Mouse (Mus musculus): Measurements from ENCODE around the gene Rexo5. TPM values are rescaled to one million over a fixed set of nuclear protein-coding genes. Genes with fewer than 3 reads are reported as not detected.
A peak's percentile ranks its signal among the peaks of the same experiment; 100 is the strongest.

Rexo5 gene
- polyA plus RNA-seq, 2 experiments = 6.8 to 14.6 TPM

DNA sequence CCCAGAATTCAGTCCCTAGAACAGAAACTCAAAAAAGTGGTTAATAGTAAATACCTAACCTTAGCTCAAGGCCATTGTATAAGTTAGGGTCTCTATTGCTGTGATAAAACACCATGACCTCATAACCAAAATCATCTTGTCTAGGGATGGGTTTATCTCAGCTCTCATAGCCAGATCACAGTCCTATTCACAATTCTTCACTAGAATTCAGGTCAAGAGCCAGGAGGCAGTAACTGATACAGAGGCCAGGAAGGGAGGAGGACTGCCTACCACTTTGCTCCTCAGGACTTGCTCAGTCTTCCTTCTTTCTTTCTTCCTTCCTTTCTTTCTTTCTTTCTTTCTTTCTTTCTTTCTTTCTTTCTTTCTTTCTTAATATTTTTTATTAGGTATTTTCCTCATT is 1.5 kb downstream of the Rexo5 start:
- H3K27ac ChIP-seq = no peak overlapping the region
- H3K4me2 ChIP-seq (ENCODE audit: low read depth) = peak overlapping the region; percentile 90
- peaks cover 0 to 8% of the 10 kb centered on the region in 2 experiments; a peak in 2 of 4 replicates for H3K4me1 ChIP-seq (replicated peaks; ENCODE audit: control insufficient read depth in 2 of 2, insufficient read depth in 2 of 2, low read length in 1 of 2)
- TF ChIP-seq CTCF (IDR thresholded peaks at IDR 0.05; ENCODE audit: low read depth) (no peak), EP300 (IDR thresholded peaks at IDR 0.05; ENCODE audit: low read depth) (0 out of 2 replicates have a peak, but pooled peaks have one; percentile 15)
- DNase-seq (ENCODE audit: low read depth in 3 of 3, low spot score in 3 of 3) (peak; percentile 24 to 44 (median 39)), ATAC-seq (ENCODE audit: insufficient read depth) (peak; percentile 39; the same call in 1 of the 2 replicates)
- H3K36me3 ChIP-seq (replicated peaks; ENCODE audit: control insufficient read depth, insufficient read depth, low read depth) = peaks cover 5% of the 10 kb centered on the region
- H3K4me3 ChIP-seq (ENCODE audit: insufficient read depth in 1 of 2, low read depth in 2 of 2, low read length in 2 of 2) = peak overlapping the region; percentile 40 to 98; a peak in 2 of 4 replicates
- H3K9me3 ChIP-seq (ENCODE audit: control insufficient read depth, low read length) = no peaks in the 10 kb centered on the region
- no peak overlapping the region; the same call in 1 of the 2 replicates for H3K9ac ChIP-seq (replicated peaks)
- no peaks in the 10 kb centered on the region for H3K27me3 ChIP-seq (ENCODE audit: control insufficient read depth, insufficient read depth, low read length)

DNA sequence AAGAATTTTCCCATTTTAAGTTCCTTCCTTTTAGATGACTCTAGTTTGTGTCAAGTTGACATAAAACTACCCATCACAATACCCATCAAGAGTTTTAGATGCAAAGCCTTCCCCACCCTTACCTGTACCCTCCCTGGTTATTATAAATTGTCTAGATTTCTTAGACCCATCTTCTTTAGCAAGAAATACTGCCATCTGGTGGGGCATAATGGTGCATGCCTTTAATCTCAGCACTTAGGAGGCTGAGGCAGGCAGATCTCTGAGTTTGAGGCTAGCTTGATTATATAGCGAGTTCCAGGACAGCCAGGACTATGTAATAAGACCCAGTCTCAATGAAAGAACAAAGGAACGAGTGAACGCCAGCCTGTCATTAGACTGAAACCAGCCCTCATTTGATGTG is 6.7 kb downstream of the Rexo5 start:
- no peak overlapping the region for H3K9ac ChIP-seq (replicated peaks)
- H3K9me3 ChIP-seq (ENCODE audit: control insufficient read depth, low read length) = no peaks in the 10 kb centered on the region
- no peak overlapping the region for H3K27ac ChIP-seq
- ATAC-seq (ENCODE audit: insufficient read depth) = no peak
- H3K4me2 ChIP-seq (ENCODE audit: low read depth) = no peak overlapping the region
- TF ChIP-seq CTCF (IDR thresholded peaks at IDR 0.05; ENCODE audit: low read depth) (peak; percentile 48; the same call in 1 of the 2 replicates), EP300 (IDR thresholded peaks at IDR 0.05; ENCODE audit: low read depth) (no peak)
- H3K4me3 ChIP-seq (ENCODE audit: insufficient read depth in 1 of 2, low read depth in 2 of 2, low read length in 2 of 2) = no peak overlapping the region
- H3K36me3 ChIP-seq (replicated peaks; ENCODE audit: control insufficient read depth, insufficient read depth, low read depth) = no peaks in the 10 kb centered on the region
- no peaks in the 10 kb centered on the region for H3K4me1 ChIP-seq (replicated peaks; ENCODE audit: control insufficient read depth in 2 of 2, insufficient read depth in 2 of 2, low read length in 1 of 2)
- no peaks in the 10 kb centered on the region for H3K27me3 ChIP-seq (ENCODE audit: control insufficient read depth, insufficient read depth, low read length)
- 84% methylated on average over 3 of the region's 3 CpGs for WGBS (ENCODE audit: insufficient replicate concordance)
- DNase-seq (ENCODE audit: low read depth in 3 of 3, low spot score in 3 of 3) = no peak

DNA sequence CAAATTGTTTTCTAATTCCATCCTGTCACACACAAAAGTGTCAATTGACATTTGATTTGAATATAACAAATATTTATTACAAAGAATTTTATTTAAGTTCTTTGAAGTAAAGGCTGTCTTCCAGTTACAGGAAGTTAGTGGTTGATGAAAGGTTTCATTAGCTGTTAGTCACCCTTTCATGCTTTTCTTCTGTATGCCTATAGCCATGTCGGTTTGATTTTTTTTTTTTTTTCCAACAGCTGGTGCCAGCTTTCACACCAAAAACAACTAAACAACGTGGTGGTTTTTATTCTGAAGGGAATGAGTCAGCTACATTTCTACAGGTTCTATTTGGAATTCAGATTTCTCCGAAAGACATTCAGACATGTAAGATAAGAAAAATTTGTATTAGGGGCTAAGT is 7.2 kb downstream of the Rexo5 start:
- no peak overlapping the region for H3K4me2 ChIP-seq (ENCODE audit: low read depth)
- H3K27ac ChIP-seq = no peak overlapping the region
- no peaks in the 10 kb centered on the region for H3K36me3 ChIP-seq (replicated peaks; ENCODE audit: control insufficient read depth, insufficient read depth, low read depth)
- H3K27me3 ChIP-seq (ENCODE audit: control insufficient read depth, insufficient read depth, low read length) = no peaks in the 10 kb centered on the region
- TF ChIP-seq EP300 (IDR thresholded peaks at IDR 0.05; ENCODE audit: low read depth) = no peak
- TF ChIP-seq CTCF (IDR thresholded peaks at IDR 0.05; ENCODE audit: low read depth) = no peak
- H3K9ac ChIP-seq (replicated peaks) = no peak overlapping the region
- H3K4me1 ChIP-seq (replicated peaks; ENCODE audit: control insufficient read depth in 2 of 2, insufficient read depth in 2 of 2, low read length in 1 of 2) = no peaks in the 10 kb centered on the region
- no peaks in the 10 kb centered on the region for H3K9me3 ChIP-seq (ENCODE audit: control insufficient read depth, low read length)
- H3K4me3 ChIP-seq (ENCODE audit: insufficient read depth in 1 of 2, low read depth in 2 of 2, low read length in 2 of 2) = no peak overlapping the region
- no peak for DNase-seq (ENCODE audit: low read depth in 3 of 3, low spot score in 3 of 3)
- ATAC-seq (ENCODE audit: insufficient read depth) = no peak
- WGBS (ENCODE audit: insufficient replicate concordance) = 67% methylated on average over 3 of the region's 3 CpGs

DNA sequence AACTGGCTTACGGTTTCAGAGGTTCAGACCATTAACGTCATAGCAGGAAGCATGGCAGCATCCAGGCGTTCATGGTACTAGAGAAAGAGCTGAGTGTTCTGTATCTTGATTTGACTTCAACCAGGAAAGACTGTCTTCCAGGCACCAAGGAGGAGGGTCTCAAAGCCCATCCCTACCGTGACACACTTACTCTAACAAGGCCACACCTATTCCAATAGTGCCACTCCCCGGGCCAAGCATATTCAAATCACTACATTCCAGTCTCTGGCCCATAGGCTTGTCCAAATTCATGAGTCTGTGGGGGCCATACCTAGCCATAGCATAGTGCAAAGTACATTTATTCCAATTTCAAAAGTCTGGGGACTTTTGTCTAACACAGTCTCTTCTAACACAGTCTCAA is 13.6 kb downstream of the Rexo5 start:
- DNase-seq (ENCODE audit: low read depth in 3 of 3, low spot score in 3 of 3) (no peak), ATAC-seq (ENCODE audit: insufficient read depth) (no peak)
- 73% methylated on average over 5 of the region's 5 CpGs for WGBS (ENCODE audit: insufficient replicate concordance)
- Histone ChIP-seq H3K4me1 (replicated peaks; ENCODE audit: control insufficient read depth in 2 of 2, insufficient read depth in 2 of 2, low read length in 1 of 2) (no peaks in the 10 kb centered on the region), H3K4me2 (ENCODE audit: low read depth) (no peak overlapping the region), H3K9ac (replicated peaks) (no peak overlapping the region), H3K9me3 (ENCODE audit: control insufficient read depth, low read length) (no peaks in the 10 kb centered on the region), H3K27ac (no peak overlapping the region), H3K4me3 (ENCODE audit: insufficient read depth in 1 of 2, low read depth in 2 of 2, low read length in 2 of 2) (no peak overlapping the region), H3K36me3 (replicated peaks; ENCODE audit: control insufficient read depth, insufficient read depth, low read depth) (peaks cover 3% of the 10 kb centered on the region), H3K27me3 (ENCODE audit: control insufficient read depth, insufficient read depth, low read length) (no peaks in the 10 kb centered on the region)
- TF ChIP-seq CTCF (IDR thresholded peaks at IDR 0.05; ENCODE audit: low read depth) (no peak), EP300 (IDR thresholded peaks at IDR 0.05; ENCODE audit: low read depth) (no peak)

DNA sequence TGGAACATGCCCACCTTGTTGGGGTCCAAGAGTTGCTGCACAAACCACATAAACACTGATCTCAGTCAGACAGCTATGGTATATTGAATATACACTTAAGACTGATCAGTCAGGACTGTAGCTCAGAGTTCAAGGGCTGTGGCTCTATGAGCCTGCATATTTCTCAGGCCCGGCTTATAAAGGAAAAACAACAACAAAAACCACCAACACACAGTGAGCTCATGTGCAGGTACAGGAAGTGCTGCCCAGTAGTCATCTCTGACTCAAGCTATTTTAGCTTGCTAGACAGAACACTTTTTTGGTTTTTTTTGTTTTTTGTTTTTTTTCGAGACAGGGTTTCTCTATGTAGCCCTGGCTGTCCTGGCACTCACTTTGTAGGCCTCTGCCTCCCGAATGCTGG is 14.9 kb downstream of the Rexo5 start:
- H3K9ac ChIP-seq (replicated peaks) = no peak overlapping the region
- ATAC-seq (ENCODE audit: insufficient read depth) (no peak), DNase-seq (ENCODE audit: low read depth in 3 of 3, low spot score in 3 of 3) (no peak)
- TF ChIP-seq EP300 (IDR thresholded peaks at IDR 0.05; ENCODE audit: low read depth) (no peak), CTCF (IDR thresholded peaks at IDR 0.05; ENCODE audit: low read depth) (no peak)
- no peak overlapping the region for H3K4me3 ChIP-seq (ENCODE audit: insufficient read depth in 1 of 2, low read depth in 2 of 2, low read length in 2 of 2)
- no peaks in the 10 kb centered on the region for H3K4me1 ChIP-seq (replicated peaks; ENCODE audit: control insufficient read depth in 2 of 2, insufficient read depth in 2 of 2, low read length in 1 of 2)
- no peaks in the 10 kb centered on the region for H3K9me3 ChIP-seq (ENCODE audit: control insufficient read depth, low read length)
- H3K4me2 ChIP-seq (ENCODE audit: low read depth) = no peak overlapping the region
- 74% methylated on average over 3 of the region's 3 CpGs for WGBS (ENCODE audit: insufficient replicate concordance)
- no peaks in the 10 kb centered on the region for H3K27me3 ChIP-seq (ENCODE audit: control insufficient read depth, insufficient read depth, low read length)
- H3K36me3 ChIP-seq (replicated peaks; ENCODE audit: control insufficient read depth, insufficient read depth, low read depth) = peaks cover 3% of the 10 kb centered on the region
- no peak overlapping the region for H3K27ac ChIP-seq
